Mouse (Mus musculus) hindbrain, embryonic 13.5 days (tissue): ENCODE measurements around the gene Zfp560. TPM values are rescaled to one million over a fixed set of nuclear protein-coding genes. Genes with fewer than 3 reads are reported as not detected.
"Not testable (repeated sequence)": the region's sequence is repeated elsewhere in the genome, so short reads cannot be mapped to it uniquely, and the experiment has no call there.

Source experiments
- ATAC-seq: fragments of 200-750 bp; cut with Nextera tagmentation; 2 replicates; pipeline ENCODE4 v1.8.0; 2017; ENCODE audit warnings: moderate TSS enrichment; ENCODE audit not compliant: low FRiP score
- H3K27ac ChIP-seq: fragments of 300-500 bp; sonication (generic); 2 replicates; pipeline ENCODE4 v1.5.1; 2015; ENCODE audit warnings: inconsistent platforms, mild to moderate bottlenecking, moderate library complexity
- H3K27me3 ChIP-seq: fragments of 300-500 bp; sonication (generic); 2 replicates; pipeline ENCODE4 v1.6.1; 2015; ENCODE audit warnings: mild to moderate bottlenecking, inconsistent platforms
- H3K36me3 ChIP-seq: fragments of 300-500 bp; sonication (generic); 2 replicates; pipeline ENCODE4 v1.6.1; 2015; ENCODE audit warnings: mild to moderate bottlenecking, inconsistent platforms
- H3K4me1 ChIP-seq: fragments of 300-500 bp; sonication (generic); replicated peaks from 2 replicates; pipeline ENCODE4 v1.6.1; 2015; ENCODE audit warnings: inconsistent platforms
- H3K4me2 ChIP-seq: fragments of 300-500 bp; sonication (generic); 2 replicates; pipeline ENCODE4 v1.6.1; 2015; ENCODE audit warnings: inconsistent platforms, mild to moderate bottlenecking, moderate library complexity
- H3K4me3 ChIP-seq: fragments of 300-500 bp; sonication (generic); 2 replicates; pipeline ENCODE4 v1.5.1; 2015; ENCODE audit warnings: mild to moderate bottlenecking, inconsistent platforms
- H3K9ac ChIP-seq: fragments of 300-500 bp; sonication (generic); 2 replicates; pipeline ENCODE4 v1.6.1; 2015; ENCODE audit warnings: mild to moderate bottlenecking, inconsistent platforms
- H3K9me3 ChIP-seq: fragments of 300-500 bp; sonication (generic); 2 replicates; pipeline ENCODE4 v1.6.1; 2016; ENCODE audit warnings: inconsistent platforms
- WGBS: fragments of 180-500 bp; shearing (Covaris S2); methylation state at CpG from one replicate; pipeline ENCODE4 v1.1.7; 2015; 5-methylcytosine and 5-hydroxymethylcytosine counted together
- polyA plus RNA-seq: library from polyadenylated mRNA; unstranded; fragments of >200 nt; fragmentation: Nextera tagmentation; extraction: Ambion mirVana; gene quantifications from 2 replicates; pipeline ENCODE4 v1.2.1, GENCODE M21; 2015

Zfp560 gene
- polyA plus RNA-seq: 39.7 and 40.3 TPM in 2 replicates

DNA sequence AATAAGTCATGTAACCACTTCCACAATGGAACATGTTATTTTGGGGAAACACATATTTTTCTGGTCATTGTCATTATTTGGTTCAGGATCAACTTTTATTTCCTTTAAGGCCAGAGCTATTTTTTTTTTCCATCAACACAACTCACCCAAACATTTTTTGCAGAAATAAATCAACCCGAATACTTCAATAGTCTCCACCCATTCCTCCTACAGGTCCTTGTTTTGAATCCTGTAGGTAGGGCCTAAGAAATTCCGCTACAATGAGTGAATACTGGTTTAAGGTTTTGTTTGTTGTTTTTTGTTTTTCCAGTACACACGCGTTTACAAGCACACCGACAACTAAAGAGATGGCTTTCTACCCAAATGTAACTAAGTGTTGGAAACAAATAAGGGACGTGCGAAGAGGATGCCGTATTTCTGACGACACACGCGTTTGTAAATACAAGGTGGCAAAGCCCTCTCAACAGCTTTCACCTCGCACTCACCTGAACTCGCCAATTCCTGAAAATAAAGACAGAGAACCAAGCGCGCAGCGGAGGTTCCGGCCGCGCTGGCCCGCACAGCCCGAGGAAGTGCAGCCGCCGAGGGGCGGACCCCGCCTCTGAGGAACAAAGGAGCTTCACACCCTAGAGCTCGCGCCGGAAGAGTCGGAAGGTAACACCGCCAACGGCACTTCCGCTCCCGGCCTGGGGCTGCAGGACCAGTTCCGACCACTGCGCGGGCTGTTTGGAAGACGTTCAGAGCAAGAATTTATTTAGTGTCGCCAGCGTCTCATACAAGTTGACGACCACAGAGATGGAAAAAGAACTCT, at the start of gene Zfp560:
TSS of gene Zfp560 (minus strand) at position 646 of the 811 bp plus-strand sequence.
- peaks cover 12% of the 10 kb centered on the region for H3K4me1 ChIP-seq
- peak; percentile 99 for ATAC-seq
- 2% methylated on average over 40 of the region's 40 CpGs for WGBS
- peak within 1 kb of the TSS; percentile 78 for H3K4me2 ChIP-seq
- H3K27ac ChIP-seq: peak within 1 kb of the TSS; percentile 83
- no peaks in the 10 kb centered on the region for H3K36me3 ChIP-seq
- peak within 1 kb of the TSS; percentile 54 for H3K4me3 ChIP-seq
- peak within 1 kb of the TSS; percentile 73 for H3K9ac ChIP-seq
- H3K9me3 ChIP-seq: 0 out of 2 replicates have a peak, but pooled peaks cover 4% of the 10 kb centered on the region
- H3K27me3 ChIP-seq: no peaks in the 10 kb centered on the region

DNA sequence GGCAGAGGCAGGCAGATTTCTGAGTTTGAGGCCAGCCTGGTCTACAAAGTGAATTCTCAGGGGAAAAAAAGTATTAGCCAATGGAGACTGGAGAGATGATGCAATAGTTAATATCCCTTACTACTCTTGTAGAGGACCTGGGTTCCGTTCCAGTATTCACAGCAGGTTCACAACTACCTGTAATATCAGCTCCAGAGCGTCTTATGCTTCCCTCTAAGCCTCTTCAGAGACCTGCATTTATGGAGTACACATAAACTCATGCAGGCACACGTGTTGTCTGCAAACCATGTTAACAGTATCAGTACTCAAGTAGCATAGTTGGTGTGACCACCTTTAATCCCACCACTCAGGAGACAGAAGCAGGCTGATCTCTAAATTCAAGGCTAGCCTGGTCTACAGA, 45.0 kb upstream of the Zfp560 start:
- Histone ChIP-seq H3K4me2 (no peak overlapping the region), H3K36me3 (peaks cover 8% of the 10 kb centered on the region), H3K4me3 (no peak overlapping the region), H3K9ac (no peak overlapping the region), H3K27ac (no peak overlapping the region), H3K9me3 (no peaks in the 10 kb centered on the region), H3K4me1 (no peaks in the 10 kb centered on the region), H3K27me3 (no peaks in the 10 kb centered on the region)
- no peak for ATAC-seq
- WGBS: 86% methylated on average over 3 of the region's 3 CpGs

DNA sequence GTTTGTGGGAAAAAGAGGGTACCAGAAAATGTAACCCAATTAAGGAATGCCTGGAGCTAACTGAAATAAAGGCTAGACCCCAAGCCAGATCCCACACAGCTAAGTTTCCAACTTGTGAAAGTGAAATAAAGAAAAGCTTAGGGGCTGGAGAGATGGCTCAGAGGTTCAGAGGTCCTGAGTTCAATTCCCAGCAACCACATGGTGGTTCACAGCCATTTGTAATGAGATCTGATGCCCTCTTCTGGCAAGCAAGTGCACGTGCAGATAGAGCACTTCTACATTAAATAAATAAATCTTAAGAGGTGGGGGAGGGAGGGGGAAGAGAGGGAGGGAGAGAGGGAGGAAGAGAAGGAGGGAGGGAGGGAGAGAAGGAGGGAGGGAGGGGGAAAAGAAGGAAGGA, 26.5 kb upstream of the Zfp560 start:
- no peaks in the 10 kb centered on the region for H3K4me1 ChIP-seq
- H3K27me3 ChIP-seq: no peaks in the 10 kb centered on the region
- no peak overlapping the region for H3K9ac ChIP-seq
- no peak for ATAC-seq
- H3K27ac ChIP-seq: no peak overlapping the region
- no peak overlapping the region for H3K4me2 ChIP-seq
- H3K9me3 ChIP-seq: no peaks in the 10 kb centered on the region
- no peaks in the 10 kb centered on the region for H3K36me3 ChIP-seq
- WGBS: 35% methylated on average over 1 of the region's 1 CpGs
- no peak overlapping the region for H3K4me3 ChIP-seq

DNA sequence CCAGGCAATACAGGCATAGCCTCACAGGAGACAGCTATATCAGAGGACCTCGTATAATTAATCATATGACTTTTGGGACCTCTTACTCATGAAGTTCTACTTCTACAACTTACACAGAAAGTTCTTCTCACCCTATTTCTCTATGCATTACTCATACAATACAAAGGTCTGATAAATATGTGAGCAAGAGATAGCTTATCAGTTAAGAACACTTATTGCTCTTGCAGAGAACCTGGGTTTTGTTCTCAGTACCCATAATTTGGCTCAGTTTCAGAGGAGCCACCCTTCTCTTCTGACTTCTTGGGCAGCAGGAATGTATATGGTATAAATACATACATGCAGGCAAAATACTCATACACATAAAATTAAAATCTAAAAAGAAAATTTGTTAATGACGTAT, 24.3 kb upstream of the Zfp560 start:
- Histone ChIP-seq H3K27ac (no peak overlapping the region), H3K4me2 (no peak overlapping the region), H3K4me1 (no peaks in the 10 kb centered on the region), H3K9ac (no peak overlapping the region), H3K36me3 (no peaks in the 10 kb centered on the region), H3K4me3 (no peak overlapping the region), H3K27me3 (no peaks in the 10 kb centered on the region), H3K9me3 (no peaks in the 10 kb centered on the region)
- ATAC-seq: no peak
- 85% methylated on average over 2 of the region's 2 CpGs for WGBS

DNA sequence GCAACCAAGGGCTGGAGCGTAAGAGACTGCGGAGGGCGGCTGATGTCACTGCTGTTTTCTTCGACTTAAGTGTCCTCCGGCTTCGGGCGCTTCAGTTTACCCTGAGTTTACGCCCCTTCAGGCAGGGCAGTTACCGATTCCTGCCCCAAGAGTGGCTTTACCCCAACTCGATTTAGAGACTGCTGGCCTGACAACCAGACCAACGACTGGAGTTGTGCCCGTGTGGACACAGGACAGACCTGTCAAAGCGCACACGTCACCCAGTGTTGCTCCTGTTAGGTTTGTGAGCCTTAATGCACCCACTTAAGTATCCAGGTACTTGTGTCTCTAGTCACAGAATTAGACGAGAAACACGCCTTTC, 346 bp upstream of the Zfp560 start:
- peak overlapping the region; percentile 83 for H3K27ac ChIP-seq
- peaks cover 12% of the 10 kb centered on the region for H3K4me1 ChIP-seq
- H3K36me3 ChIP-seq: no peaks in the 10 kb centered on the region
- peak; percentile 85 for ATAC-seq
- peak overlapping the region; percentile 54 for H3K4me3 ChIP-seq
- peak overlapping the region; percentile 73 for H3K9ac ChIP-seq
- H3K9me3 ChIP-seq: 0 out of 2 replicates have a peak, but pooled peaks cover under 1% of the 10 kb centered on the region
- no peaks in the 10 kb centered on the region for H3K27me3 ChIP-seq
- WGBS: 18% methylated on average over 16 of the region's 16 CpGs
- peak overlapping the region; percentile 78 for H3K4me2 ChIP-seq

DNA sequence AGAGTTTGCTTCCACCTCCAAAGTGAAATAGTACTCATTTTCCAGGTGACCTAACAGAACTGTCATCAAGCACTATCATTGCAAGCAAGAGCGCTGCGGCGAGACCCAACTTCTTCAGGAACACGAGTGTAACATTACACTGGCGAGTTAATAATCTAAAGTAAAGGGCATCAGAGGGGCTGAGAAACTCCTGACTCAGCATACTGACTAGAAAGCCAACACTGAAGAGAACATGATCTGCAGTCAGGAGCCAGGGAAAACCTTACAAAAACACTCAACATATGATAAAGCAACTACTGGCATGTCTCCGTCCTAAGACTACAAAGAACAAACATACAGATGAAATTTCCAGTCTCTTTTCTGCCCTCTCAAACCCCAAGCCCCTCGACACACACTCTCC, 1.3 kb downstream of the Zfp560 start:
- Histone ChIP-seq H3K27me3 (no peaks in the 10 kb centered on the region), H3K36me3 (no peaks in the 10 kb centered on the region), H3K4me1 (peaks cover 12% of the 10 kb centered on the region), H3K4me3 (peak overlapping the region; percentile 54), H3K9ac (peak overlapping the region; percentile 6; the same call in 1 of the 2 replicates), H3K27ac (no peak overlapping the region), H3K9me3 (peaks cover 8% of the 10 kb centered on the region; the same call in 1 of the 2 replicates), H3K4me2 (peak overlapping the region; percentile 78)
- 93% methylated on average over 7 of the region's 7 CpGs for WGBS
- no peak for ATAC-seq

DNA sequence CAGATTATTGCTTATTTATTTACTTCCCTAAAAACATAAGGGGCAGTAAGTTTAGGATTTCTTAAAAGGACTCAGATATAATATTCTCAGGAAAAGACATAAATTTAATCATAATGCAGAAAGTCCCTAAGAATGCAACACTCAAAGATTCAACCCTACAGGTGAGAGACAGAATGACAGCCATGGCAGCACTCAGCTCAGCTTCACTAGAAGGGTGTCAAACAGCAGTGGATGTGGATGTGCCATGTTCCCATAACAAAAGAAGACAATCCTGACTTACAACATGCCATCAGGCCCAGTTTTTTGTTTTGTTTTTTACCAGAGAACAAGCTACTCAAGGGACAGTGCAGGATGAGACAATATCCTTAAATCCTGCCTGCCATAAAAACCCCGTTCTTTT, 10.3 kb downstream of the Zfp560 start:
- Histone ChIP-seq H3K9ac (no peak overlapping the region), H3K9me3 (peaks cover 11% of the 10 kb centered on the region), H3K27me3 (no peaks in the 10 kb centered on the region), H3K36me3 (peaks cover 12% of the 10 kb centered on the region; the same call in 1 of the 2 replicates), H3K27ac (no peak overlapping the region), H3K4me1 (no peaks in the 10 kb centered on the region), H3K4me3 (no peak overlapping the region), H3K4me2 (no peak overlapping the region)
- WGBS: 95% methylated on average over 1 of the region's 1 CpGs
- no peak for ATAC-seq

DNA sequence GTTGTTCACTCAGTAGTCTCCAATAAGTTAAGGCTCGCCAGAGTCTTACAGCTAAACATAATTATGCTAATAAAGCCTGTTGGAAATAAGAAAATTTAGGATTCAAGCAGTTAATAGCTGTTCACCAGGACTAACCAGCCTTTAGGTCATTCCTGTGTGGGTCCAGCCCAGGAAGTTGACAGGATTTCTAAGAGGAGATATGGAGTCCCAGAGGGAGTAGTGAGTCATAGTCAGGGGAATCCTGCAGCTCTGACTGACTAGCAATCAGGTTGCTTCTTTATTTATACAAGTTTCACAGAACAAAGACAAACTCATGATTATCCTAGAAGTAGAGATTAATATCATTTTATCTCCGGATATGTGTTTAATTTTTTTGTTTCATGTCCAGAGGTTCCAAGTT, 17.7 kb downstream of the Zfp560 start:
- peaks cover 33% of the 10 kb centered on the region for H3K36me3 ChIP-seq
- H3K4me3 ChIP-seq: no peak overlapping the region
- WGBS: 97% methylated on average over 2 of the region's 2 CpGs
- peaks cover 22% of the 10 kb centered on the region for H3K9me3 ChIP-seq
- no peak overlapping the region for H3K9ac ChIP-seq
- no peak overlapping the region for H3K4me2 ChIP-seq
- no peak for ATAC-seq
- H3K4me1 ChIP-seq: no peaks in the 10 kb centered on the region
- H3K27me3 ChIP-seq: no peaks in the 10 kb centered on the region
- H3K27ac ChIP-seq: no peak overlapping the region

DNA sequence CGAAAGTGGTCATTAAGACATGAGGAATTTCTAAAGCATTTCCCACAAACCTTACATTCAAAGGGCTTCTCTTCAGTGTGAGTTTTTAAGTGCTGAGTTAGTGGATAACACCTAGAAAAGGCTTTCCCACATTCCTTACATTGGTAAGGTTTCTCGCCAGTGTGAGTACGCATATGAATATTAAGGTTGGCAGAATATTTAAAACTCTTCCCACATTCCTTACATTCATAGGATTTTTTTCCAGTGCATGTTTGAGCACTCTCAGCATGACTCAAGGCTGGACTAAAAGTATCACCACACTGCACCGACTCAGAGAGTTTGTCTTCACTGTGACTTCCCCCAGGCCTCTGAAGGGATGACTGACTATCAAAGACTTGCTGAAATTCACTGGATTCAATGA, 36.5 kb downstream of the Zfp560 start:
- H3K27me3 ChIP-seq: no peaks in the 10 kb centered on the region
- H3K9me3 ChIP-seq: peaks cover 7% of the 10 kb centered on the region; the same call in 1 of the 2 replicates
- no peak overlapping the region for H3K9ac ChIP-seq
- WGBS: 90% methylated on average over 4 of the region's 4 CpGs
- H3K27ac ChIP-seq: no peak overlapping the region
- H3K36me3 ChIP-seq: peaks cover 56% of the 10 kb centered on the region
- H3K4me3 ChIP-seq: no peak overlapping the region
- no peaks in the 10 kb centered on the region for H3K4me1 ChIP-seq
- ATAC-seq: no peak
- H3K4me2 ChIP-seq: no peak overlapping the region

DNA sequence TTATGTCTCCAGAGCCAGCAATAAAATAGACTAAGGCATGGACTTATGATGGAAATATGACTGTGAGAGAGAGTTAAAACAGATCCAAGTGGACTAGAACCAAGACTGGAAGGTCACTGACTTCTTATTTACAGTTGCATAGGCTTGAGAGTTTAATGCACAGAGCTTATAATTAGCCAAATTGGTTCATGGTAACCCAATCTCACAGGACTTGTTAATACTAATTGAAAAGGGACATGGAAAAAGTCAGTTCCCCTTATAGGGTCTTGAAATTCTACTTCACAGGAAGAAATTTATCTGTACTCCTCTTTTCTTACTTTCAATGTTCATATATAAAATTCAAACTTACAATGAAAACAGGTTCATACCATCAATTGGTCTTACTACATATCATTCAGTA, 49.0 kb downstream of the Zfp560 start, which contains the start of gene Olfr18:
TSS of gene Olfr18 (minus strand) at position 101 of the 400 bp plus-strand sequence.
- Histone ChIP-seq H3K4me3 (no peak within 1 kb of the TSS), H3K4me2 (no peak within 1 kb of the TSS), H3K9ac (no peak within 1 kb of the TSS), H3K9me3 (no peaks in the 10 kb centered on the region), H3K36me3 (no peaks in the 10 kb centered on the region), H3K27ac (no peak within 1 kb of the TSS), H3K27me3 (no peaks in the 10 kb centered on the region), H3K4me1 (no peaks in the 10 kb centered on the region)
- no peak for ATAC-seq

DNA sequence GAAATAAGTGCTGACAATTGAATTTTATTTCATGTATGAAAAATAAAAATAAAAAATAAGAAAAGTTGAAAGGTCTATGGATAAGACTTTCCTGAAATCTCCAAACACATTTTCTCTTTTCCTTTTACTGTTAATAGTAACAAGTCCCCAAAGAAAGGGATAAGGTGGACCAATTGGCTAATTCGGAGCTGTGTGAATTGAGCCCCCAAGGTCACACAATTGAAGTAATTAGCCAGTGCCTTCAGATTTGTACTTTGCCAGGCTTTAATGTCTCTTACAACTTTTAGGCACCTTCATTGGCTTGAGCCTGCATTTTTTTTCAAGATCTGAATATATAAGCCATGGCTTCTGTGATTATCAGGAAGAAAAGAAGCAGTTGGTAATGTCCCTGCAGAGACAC, 86.7 kb downstream of the Zfp560 start, which contains the start of gene Olfr873:
TSS of gene Olfr873 (plus strand) at position 301 of the 400 bp plus-strand sequence.
- H3K36me3 ChIP-seq: no peaks in the 10 kb centered on the region
- H3K4me2 ChIP-seq: no peak within 1 kb of the TSS
- no peak within 1 kb of the TSS for H3K4me3 ChIP-seq
- H3K4me1 ChIP-seq: no peaks in the 10 kb centered on the region
- 85% methylated on average over 1 of the region's 1 CpGs for WGBS
- H3K27ac ChIP-seq: no peak within 1 kb of the TSS
- ATAC-seq: no peak
- no peak within 1 kb of the TSS for H3K9ac ChIP-seq
- H3K27me3 ChIP-seq: no peaks in the 10 kb centered on the region
- H3K9me3 ChIP-seq: no peaks in the 10 kb centered on the region

DNA sequence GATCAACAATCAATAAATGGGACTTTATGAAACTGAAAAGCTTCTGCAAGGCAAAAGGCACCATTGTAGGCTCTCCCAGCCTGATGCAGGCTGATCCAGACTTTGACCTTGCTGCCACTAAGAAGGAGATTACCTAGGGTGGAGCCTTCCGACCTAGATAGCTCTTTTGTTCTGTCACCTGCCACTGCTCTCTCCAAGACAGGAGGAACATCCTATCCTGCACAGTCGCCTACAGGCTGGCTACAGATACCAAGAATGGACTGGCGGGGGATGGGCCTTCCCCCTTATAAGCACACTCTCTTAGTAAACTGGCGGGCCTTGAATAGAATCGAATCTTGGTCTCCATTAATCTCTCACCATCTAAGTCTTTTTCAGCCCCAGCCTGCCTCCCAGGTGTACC, 89.4 kb downstream of the Zfp560 start:
- not testable (repeated sequence) for H3K4me1 ChIP-seq
- WGBS: 92% methylated on average over 5 of the region's 5 CpGs

More for the DNA sequence above, 89.4 kb downstream of the Zfp560 start:
- H3K4me3 ChIP-seq, H3K36me3 ChIP-seq, H3K9ac ChIP-seq, H3K9me3 ChIP-seq, H3K27ac ChIP-seq, ATAC-seq, H3K4me2 ChIP-seq, H3K27me3 ChIP-seq: not testable (repeated sequence)
